Mouse (Mus musculus) megakaryocyte progenitor cell, adult 5-6 weeks (primary cell): Measurements from ENCODE around the gene Cgas. TPM values are rescaled to one million over a fixed set of nuclear protein-coding genes. Genes with fewer than 3 reads are reported as not detected.

Experiments used
- ATAC-seq: replicated peaks from 2 replicates; pipeline ENCODE4 v1.8.0; 2016; ENCODE audit warnings: mild to moderate bottlenecking, moderate TSS enrichment, inconsistent platforms; ENCODE audit not compliant: poor library complexity
- total RNA-seq, 2 experiments: library from RNA; stranded (forward) in 1 of 2; stranded (reverse) in 1 of 2; fragments of 157-497, 149-512 nt in 1 of 2; fragments of 200-1000 nt in 1 of 2; gene quantifications; 2 replicates each; pipeline versions ENCODE4 v1.2.3 to v1.2.4; 2015 to 2017

Cgas gene
- total RNA-seq, 2 experiments from 2014 or later: 13.7 to 21.4 TPM

- ATAC-seq: peak; percentile 50
These were observed 53.1 kb downstream of the Cgas start for GRCm38 (mm10) chr9:78389981-78390380.

DNA sequence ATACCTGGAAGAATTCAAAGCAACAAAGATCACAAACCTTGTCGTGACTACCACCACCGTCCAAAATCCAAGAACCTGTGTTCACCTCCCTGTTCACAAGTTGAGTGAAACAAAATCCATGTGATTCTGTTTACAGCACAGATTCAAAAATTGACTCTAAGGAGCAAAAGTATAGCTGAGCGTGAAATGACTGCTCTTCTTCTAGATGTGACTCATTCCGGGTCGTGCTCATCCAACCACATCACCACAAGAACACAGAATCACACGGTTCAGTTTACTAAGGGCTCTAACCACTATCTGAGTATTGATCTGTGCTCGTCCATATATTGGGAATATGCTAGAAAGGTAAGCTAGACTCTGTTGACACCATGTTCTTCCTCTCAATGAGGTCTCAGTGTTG is 56.1 kb downstream of the Cgas start:
- ATAC-seq: no peak

GRCm38 (mm10) chr9:78385893-78386292 is 57.1 kb downstream of the Cgas start:
- ATAC-seq: peak; percentile 72

Other genes starting within 250 kb of the Cgas start
- gene Gsta1, start 212.6 kb downstream of the Cgas start, total RNA-seq (2015): not detected in 2 replicates
- gene Gsta1, start 212.6 kb downstream of the Cgas start, total RNA-seq (2017): not detected in 2 replicates
- not detected in 2 replicates for gene Gm3776, start 186.1 kb downstream of the Cgas start, total RNA-seq (2015)
- not detected in 2 replicates for gene Gm3776, start 186.1 kb downstream of the Cgas start, total RNA-seq (2017)
- gene Gm10639, start 153.3 kb downstream of the Cgas start, total RNA-seq (2015): not detected in 2 replicates
- not detected in 2 replicates for gene Gm10639, start 153.3 kb downstream of the Cgas start, total RNA-seq (2017)
- not detected in 2 replicates for gene Omt2a, start 128.4 kb downstream of the Cgas start, total RNA-seq (2015)
- gene Omt2a, start 128.4 kb downstream of the Cgas start, total RNA-seq (2017): not detected in 2 replicates
- not detected in 2 replicates for gene Omt2b, start 115.6 kb downstream of the Cgas start, total RNA-seq (2015)
- not detected in 2 replicates for gene Omt2b, start 115.6 kb downstream of the Cgas start, total RNA-seq (2017)
- gene Gsta2, start 87.4 kb downstream of the Cgas start, total RNA-seq (2015): not detected in 2 replicates
- gene Gsta2, start 87.4 kb downstream of the Cgas start, total RNA-seq (2017): not detected in 2 replicates
- not detected in 2 replicates for gene Dppa5a, start 75.1 kb downstream of the Cgas start, total RNA-seq (2015)
- gene Dppa5a, start 75.1 kb downstream of the Cgas start, total RNA-seq (2017): not detected in 2 replicates
- gene Ooep, start 64.5 kb downstream of the Cgas start, total RNA-seq (2015): not detected in 2 replicates
- gene Ooep, start 64.5 kb downstream of the Cgas start, total RNA-seq (2017): not detected in 2 replicates
- not detected in 2 replicates for gene Ddx43, start 47.5 kb downstream of the Cgas start, total RNA-seq (2015)
- gene Ddx43, start 47.5 kb downstream of the Cgas start, total RNA-seq (2017): 0.07 and 0.29 TPM in 2 replicates
- gene Mto1, start 5.0 kb upstream of the Cgas start, total RNA-seq (2015): 24.5 and 38.6 TPM in 2 replicates
- gene Mto1, start 5.0 kb upstream of the Cgas start, total RNA-seq (2017): 27.1 and 44.0 TPM in 2 replicates
- not detected in 2 replicates for gene Gm17324, start 5.5 kb upstream of the Cgas start, total RNA-seq (2015)
- not detected in 2 replicates for gene Gm17324, start 5.5 kb upstream of the Cgas start, total RNA-seq (2017)
- gene Eef1a1, start 45.9 kb upstream of the Cgas start, total RNA-seq (2015): 20,259 and 20,522 TPM in 2 replicates
- gene Eef1a1, start 45.9 kb upstream of the Cgas start, total RNA-seq (2017): 11,199 and 11,450 TPM in 2 replicates
- gene Slc17a5, start 144.8 kb upstream of the Cgas start, total RNA-seq (2015): 9.7 and 10.0 TPM in 2 replicates
- gene Slc17a5, start 144.8 kb upstream of the Cgas start, total RNA-seq (2017): 6.6 and 7.0 TPM in 2 replicates
- 0.05 and 0.17 TPM in 2 replicates for gene Cd109, start 172.3 kb upstream of the Cgas start, total RNA-seq (2015)
- not detected in 2 replicates for gene Cd109, start 172.3 kb upstream of the Cgas start, total RNA-seq (2017)